Mouse (Mus musculus) spleen, embryonic (tissue): ENCODE measurements at regions not wholly inside any gene's neighbourhood (a gene's known extent, or its start where the extent isn't known, plus 50 kb on each side); places are given as distances from the start of the nearest gene placed in this dataset.

Experiments used
- CTCF ChIA-PET: fragments of 350-600 bp; sonication (Branson Sonifier 250); formaldehyde crosslinking; loops from one replicate; lab custom pipeline; 2022; lab: Charles Lee

DNA sequence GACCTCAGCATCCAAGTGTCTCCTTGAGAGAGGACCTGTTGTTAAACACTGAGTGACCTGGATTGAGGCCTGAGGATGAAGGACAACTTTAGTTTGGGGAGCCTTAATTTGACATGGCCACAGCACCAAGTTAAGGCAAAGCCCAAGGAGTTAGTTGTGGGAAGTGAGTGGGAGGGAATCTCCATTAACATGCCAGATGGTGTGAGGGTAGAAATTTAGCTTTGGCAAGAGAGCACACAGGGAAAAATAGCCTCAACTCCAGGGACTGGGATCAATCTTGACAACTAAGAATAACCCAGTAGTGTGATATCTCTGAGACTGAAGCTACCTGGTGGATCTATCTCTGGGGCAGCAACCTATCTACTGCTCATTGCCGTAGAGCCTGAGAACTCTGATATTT lies 105.4 kb downstream of the Ahr start:
- CTCF ChIA-PET, result no interaction called here

DNA sequence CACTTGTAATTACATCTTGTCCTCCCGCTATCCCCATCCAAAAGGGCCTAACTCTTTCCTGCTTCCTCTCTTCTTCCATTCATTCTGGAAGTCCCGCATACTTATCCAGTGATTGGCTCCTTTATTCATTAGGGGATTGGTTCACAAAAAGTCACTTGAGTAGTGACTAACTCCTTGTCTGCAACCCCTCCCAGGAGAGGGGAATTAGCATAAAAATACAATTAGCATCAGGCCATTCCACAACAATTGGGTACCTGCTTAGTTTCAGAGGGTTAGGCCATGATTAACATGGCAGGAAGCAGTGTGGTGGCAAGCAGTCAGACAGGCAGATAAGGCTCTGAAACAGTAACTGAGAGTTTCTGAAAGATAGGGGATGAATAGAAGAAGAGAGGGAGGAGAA lies 115.6 kb downstream of the Ahr start:
- CTCF ChIA-PET, result no interaction called here

DNA sequence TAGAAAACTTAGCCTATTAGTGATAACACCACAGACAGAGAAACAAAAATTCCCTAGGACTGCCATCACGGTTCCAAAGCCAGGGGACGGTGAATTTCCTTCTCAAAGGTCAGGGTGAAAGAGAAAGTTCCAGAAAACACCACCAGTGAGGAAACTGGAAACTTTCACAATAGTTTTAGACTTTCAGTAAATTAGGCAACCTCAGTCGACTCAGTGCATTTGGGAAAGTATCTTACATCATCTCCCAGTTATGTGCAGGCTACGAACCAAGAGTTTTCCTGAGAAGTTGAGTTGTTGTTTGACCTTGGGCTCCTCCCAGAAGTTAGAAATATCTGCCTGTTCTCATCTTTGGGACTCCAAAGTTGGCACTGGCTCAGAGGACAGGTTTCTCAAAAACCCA lies 116.9 kb downstream of the Ahr start:
- CTCF ChIA-PET, result no interaction called here

DNA sequence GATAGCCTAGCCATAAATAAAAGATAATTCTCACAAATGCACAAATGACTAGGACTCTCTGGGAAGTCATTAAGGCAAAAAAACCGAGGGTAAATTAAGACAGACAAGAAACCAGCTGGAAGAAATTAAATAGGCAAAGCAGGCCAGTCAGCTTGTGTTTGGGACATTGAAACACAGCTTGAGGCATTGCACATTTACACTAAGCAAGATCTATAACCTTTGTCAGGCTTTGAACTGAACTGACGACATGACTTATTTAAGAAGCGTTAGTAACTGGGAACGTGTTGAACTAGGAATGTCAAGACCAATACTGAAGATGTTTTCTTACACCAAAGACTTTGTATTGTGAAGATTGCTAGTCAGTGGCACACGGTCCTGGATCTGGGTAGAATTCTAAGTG lies 118.3 kb downstream of the Ahr start:
- CTCF ChIA-PET, result interaction anchor here (0.7 kb wide), 1 partner anchor 44 kb away, joined by 3 read pairs; no protein-coding TSS in a partner anchor

DNA sequence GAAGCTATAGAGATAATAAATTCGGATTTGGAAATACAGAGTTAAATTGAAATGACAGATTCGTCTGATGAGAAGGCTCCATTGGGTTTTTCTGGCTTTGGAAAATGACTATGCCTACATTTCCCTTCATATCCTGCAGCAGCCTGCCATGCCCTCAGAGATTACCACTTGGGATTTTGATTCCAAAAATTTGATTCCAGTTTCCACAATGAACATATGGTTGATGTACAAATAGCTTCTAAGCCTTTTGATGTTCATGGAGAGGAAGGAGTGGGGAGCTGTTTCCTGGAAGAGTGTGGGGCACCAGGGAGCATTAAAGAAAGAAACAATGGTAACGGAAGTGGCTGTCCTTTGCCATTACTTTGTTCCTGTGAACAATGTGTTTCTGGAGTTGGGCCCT lies 122.1 kb downstream of the Ahr start:
- CTCF ChIA-PET, result no interaction called here

DNA sequence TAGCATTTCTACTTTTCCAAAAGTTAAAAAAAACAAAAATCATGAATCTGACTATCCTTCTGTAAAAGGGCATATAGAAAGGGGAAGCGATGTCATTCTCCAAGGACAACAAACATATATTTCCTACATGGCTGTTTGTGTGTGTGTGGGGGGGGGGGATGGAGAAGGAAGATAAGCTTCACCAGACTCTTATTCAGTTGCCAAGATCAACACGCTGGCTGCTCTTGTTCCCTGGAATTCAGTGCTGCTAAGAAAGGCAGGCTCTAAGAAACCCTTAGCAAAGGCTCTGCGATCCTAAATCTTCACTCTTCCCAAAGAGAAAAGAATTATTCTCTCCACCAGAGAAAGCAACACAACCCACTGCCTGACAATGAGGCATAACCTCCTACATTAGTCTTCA lies 126.4 kb downstream of the Ahr start:
- CTCF ChIA-PET, result no interaction called here

DNA sequence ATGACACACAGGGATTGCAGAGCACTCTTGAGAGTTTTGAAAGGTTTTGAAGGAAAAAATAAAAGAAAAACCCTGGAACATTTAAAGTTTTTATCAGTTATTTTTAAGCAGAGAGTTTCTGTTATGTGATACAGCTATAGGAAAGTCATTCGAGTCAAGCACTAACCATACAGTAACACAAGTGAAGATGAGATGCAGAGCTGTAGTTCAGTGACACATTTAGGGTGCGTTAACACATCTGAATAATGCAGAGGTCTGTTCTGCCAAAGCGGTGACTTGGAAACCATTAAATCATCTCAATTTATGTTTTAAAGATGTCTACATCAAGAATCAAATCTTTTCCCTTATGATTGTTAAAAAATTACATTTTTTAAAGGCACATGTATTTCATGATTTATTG lies 126.8 kb downstream of the Ahr start:
- CTCF ChIA-PET, result no interaction called here

DNA sequence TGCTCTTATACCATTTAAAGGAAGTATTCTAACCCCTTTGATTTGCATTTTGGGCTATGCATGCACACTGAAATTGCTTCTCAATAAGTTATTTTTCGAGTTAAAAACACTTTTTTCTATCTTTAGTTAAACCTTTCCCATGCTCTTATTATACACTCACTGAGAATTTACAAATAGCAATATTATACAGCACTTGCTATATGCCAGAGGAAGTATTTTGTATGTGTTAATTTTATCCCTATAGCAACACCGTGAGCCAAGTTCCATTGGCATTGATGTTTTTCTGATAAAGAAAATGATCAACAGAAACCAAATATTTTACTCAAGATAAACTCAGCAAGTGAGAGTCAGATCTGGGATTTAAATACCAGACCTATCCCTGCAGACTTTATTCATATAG lies 133.0 kb downstream of the Ahr start:
- CTCF ChIA-PET, result no interaction called here

DNA sequence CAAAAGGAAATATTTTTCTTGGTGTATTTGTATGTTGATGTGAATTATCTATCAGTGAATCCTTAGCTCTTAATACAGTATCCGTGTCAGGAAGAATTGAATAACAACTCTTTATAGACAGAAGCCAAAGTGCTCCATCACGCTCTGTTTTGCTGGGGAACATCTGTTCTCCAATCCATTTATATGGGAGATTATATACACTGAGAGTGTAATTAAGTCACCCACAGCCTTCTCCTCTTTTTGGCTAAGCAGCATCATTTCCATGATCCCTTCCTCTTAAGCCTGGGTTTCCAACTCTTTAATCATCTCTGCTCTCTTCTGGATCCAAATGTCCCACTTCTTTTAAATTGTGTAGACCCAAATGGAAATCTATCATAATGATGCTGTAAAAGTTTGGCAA lies 133.6 kb downstream of the Ahr start:
- CTCF ChIA-PET, result no interaction called here

DNA sequence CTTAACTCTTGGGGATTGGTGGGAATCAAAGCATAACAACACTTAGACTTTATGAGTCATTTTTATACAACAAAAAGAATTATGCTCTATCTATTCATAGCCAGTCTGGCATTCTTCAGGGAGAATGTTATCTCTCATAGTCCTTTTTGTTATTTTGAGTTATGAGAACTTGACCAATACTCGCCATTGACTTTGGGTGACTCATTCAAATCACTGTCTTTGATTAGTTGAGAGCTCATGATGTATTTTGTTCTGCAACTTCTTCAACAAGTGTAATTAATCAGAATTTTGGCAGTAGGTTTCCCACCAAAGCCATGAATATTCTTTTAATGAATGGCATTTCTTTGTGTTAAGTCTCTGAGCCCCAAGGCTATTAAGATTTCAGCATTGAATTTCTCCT lies 139.6 kb downstream of the Ahr start:
- CTCF ChIA-PET, result no interaction called here

DNA sequence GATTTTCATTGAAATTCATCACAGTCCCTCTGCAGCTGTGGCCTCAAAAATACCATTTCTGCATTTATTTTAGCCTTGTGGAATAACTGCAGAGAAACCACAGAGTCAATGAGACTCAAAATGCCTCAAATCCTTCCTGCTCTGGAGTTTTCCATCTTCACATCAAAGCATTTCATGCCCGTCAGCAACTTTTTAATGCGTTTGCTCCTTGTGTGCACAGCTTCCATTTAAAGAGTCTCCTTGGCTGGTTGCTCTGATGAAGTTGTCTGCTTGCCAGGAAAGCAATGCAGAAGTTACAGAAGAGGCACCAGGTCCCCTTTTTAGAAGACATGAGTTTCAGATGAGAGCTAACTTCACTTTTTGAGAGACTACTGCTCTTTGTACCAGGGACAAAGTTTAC lies 142.7 kb downstream of the Ahr start:
- CTCF ChIA-PET, result no interaction called here

DNA sequence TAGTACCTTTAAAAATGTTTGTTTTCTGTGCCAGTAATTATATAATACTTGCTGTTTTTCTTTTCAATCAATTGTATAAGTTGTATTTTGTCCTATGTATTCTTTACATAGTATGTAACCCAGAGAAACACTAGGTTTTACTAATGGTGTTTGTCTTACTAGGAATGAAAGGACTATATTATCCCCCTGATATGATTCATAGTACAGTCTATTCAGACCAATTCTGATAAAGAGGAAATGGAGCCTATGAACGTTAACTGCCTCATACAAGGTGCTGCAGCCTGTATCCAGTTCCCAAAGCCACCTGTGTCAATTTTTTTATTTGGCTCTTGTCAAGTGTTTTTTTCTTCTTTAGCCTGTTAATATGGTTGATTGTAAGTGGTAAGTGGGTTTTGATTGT lies 144.6 kb downstream of the Ahr start:
- CTCF ChIA-PET, result no interaction called here

DNA sequence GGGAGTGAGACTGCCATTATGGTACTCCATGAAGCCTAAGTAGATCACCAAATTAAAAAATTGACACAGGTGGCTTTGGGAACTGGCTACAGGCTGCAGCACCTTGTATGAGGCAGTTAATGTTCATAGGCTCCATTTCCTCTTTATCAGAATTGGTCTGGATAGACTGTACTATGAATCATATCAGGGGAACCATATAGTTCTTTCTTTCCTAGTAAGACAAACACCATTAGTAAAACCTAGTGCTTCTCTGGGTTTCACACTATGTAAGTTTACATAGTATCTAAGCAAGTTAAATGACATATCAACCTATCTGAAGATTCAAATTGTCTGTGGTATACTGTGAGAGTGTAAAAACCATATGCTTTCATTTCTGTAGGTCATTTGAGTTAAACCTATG lies 145.0 kb downstream of the Ahr start:
- CTCF ChIA-PET, result no interaction called here

DNA sequence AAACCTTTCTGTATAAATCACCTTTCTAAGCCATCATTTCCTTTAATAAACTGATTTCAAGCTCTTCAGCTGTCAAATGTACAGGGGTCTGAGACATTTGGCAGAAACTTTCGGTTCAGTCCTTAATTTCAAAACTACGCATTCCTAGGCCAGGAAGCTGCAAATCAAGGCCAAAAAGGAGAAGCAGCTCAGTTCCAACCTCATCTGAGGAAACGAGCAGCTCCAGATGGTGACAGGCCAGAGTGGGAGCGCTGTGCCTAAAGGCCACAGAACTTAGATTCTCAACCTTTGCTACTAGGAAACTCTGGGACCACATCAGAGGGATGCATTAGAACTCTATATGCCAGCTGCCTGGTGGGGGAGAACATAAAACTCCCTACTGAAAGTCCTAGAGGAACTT lies 150.6 kb downstream of the Ahr start:
- CTCF ChIA-PET, result no interaction called here

DNA sequence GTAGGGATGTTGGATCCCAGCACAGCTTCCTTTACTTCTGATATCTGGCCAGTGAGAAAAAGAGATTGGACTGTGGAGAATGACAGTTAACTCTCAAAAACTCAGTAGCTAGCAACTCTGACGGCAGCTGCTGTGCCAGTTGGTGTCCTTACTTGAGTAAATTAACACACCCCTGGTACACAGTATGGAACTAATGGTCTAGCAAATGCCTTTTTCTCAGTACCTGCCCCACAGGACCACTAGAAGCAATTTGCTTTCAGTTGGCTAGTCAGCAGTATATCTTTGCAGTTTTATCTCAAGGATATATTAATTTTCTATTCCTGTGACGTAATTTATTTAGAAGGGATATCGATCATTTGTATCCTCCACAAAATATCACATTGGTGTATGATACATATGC lies 157.6 kb downstream of the Ahr start:
- CTCF ChIA-PET, result no interaction called here

DNA sequence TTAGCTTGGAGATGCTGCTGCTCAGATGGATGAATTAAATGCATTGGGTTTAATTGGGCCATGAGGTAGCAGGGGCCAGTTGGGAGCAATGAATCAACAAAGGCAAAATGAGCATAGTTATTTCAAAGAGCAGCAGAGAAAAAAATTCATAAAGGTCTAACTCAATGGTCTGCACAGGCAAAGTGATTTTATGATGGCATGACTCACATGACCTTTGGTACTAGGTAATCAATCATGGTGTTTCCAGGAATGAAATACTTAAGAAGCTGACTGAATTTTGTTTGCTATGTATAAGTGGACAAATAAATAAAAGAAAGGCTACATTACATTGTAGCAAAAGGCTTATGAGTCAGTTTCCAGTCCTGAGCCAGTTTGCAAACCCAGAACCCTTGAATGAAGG lies 158.5 kb downstream of the Ahr start:
- CTCF ChIA-PET, result no interaction called here

DNA sequence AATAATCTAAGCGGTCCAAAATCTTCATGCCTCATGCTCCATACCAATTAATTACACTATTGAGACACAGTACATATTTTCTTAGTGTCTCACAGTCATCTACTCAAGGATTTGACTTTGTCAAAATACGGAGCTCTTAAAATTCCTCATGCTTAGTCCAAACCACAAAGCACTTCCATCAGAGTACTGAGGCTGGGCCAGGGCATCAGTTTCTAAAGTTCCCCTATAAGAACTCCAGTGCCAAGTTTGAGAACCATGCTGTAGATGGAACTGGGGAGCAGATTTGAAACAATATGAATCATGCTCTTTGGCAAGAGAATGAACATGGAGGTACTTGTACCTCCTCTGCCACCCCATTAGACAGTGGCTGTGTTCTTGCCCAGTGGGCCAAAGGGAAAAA lies 176.9 kb downstream of the Ahr start:
- CTCF ChIA-PET, result no interaction called here

DNA sequence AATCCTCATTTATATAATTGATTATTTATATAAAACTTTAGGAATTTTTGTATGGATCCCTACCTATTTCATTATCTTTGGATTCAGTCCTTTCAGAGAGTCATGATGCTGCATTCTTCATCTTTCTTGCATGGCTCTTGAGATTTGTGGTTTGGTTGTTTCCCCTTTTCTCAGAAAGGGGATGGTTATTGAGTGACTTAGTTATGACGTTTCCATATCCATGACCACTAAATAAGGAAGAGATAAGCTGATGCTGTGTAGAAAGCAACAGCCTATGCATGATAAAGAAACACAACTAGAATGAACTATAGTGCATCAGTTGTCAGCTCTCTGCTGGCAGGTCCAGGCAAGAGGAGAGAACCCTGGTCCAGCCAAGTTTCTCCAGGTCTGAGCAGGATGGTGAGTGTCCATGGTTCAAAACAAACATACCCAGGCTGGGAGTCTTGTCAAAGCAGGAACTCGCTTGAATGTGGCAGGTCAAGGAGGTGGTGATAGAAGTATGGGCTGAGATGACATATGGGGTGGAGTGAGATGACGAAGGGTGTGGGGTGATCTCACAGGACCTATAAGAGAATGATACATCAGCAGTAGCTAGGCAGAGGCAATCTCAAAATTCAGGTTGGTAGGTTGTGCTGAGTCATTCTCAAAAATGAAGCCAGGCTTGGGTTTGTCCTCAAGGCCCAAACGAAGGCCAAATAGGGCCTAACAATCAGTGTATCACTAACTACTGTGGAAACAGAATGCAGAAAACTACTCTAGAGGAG lies 196.5 kb downstream of the Ahr start:
- CTCF ChIA-PET, result no interaction called here

DNA sequence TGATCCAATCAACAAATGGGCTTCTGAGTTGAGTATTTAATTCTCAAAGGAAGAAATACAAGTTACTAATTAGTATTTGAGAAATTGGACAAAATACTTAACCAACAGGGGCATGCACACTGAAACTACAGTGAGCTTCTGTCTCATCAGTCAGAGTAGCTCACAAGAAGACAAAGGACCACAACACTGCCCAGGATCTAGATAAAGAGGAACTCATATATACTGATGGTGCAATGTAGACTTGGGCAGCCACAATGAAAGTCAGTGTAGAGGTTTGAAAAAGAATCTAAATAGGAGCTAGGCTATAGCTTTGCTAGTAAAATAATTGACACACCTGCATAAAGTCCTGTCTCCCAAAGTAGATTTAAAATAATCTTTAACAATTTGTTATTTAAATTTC lies 198.5 kb downstream of the Ahr start:
- CTCF ChIA-PET, result interaction anchor here (0.5 kb wide), 1 partner anchor 79 kb away, joined by 18 read pairs; no protein-coding TSS in a partner anchor

DNA sequence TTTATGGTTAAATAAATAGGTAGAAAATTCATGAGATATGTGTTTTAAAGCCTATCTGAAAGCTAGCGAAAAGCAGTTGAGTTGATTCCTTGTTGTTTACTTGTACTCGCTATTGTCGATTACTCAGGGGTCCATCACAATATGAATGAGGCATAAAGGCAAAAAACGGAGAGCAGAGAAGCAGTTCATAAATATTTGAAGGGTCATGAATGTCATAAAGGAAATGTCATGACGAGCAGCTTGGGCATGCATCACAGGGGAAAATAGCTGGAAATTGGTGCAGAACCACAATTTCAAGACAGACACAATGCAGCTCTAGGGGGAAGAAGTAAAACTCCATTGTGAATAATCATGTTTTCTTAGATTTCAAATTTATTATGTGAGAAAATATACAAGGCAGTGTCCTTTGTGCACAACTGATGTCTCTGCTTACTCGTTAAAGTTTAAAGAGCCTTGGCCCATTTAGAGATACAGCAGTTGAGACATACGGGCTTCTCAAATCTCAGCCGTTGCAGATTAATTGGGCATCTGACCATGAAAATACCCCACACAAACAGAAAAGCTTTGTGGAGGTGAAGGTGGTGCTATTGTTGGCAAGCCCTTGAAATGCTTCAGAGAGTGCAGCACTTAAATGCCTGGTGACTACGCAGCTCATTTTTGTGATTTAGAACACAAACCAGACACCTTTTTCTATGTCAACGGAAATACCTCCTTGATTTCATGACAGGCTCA lies 200.3 kb downstream of the Ahr start:
- CTCF ChIA-PET, result no interaction called here

DNA sequence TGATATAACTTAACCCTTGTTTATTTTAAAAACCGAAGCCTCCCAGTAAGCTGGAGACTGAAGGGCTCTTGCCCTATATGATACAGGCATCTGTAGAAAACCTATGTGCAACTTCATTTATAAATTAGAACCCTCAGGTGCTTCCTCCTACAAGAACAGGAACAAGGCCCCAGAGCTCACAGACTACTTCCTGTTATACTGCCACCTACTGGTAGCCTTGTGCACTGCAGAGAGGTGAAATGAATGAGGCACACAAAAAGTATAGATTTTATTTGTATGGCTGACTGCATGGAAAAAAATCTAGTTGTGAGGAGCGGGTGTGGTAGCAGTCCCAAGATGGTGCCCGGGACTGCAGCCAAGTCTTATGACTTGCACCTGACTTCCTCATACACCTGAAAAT lies 203.5 kb downstream of the Ahr start:
- CTCF ChIA-PET, result no interaction called here

DNA sequence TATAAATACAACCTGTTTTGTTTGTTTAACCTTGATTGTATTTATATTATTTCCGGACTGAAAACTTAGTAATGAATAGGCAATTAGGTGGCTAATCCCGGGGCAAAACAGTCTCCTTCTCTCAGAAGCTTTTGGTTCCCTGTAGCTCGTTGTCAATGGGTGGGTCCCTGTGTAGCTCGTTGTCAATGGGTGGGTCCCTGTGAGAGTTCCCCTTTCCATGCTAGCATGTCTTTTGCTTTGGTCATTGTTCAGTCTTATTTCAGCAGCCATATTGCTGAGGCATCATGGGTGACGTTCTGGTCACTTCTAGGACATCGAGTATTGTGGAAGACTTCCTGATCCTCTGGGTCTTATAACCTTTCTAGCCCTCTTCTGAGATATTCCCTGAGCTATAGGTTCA lies 205.1 kb downstream of the Ahr start:
- CTCF ChIA-PET, result interaction anchor here (0.6 kb wide), 1 partner anchor 762 kb away, joined by 3 read pairs; no protein-coding TSS in a partner anchor

DNA sequence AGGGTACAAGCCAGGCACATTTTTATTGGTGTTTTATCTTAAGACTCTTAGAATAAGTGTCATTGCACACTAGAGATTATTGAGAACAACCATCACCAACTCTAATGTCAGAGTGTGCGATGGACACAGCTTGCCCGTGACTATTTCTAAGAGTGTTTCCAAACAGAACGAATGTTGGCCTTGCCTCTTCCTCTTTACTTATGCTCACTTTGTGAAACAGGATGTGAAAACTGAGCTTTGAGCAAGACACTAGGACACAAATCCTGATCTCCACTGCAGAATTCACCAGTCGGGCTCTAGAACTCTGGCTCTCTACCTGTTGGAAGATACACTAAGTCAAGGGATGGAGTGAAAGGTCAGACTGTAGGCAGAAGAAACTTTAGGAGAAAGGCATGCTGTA lies 215.3 kb downstream of the Ahr start:
- CTCF ChIA-PET, result no interaction called here
